Mouse (Mus musculus): ENCODE measurements around the gene Dip2b. TPM values are rescaled to one million over a fixed set of nuclear protein-coding genes. Genes with fewer than 3 reads are reported as not detected.
A peak's percentile ranks its signal among the peaks of the same experiment; 100 is the strongest.

Dip2b gene
- polyA plus RNA-seq, 1 experiment from 2014 or later, result 32.6 TPM

DNA sequence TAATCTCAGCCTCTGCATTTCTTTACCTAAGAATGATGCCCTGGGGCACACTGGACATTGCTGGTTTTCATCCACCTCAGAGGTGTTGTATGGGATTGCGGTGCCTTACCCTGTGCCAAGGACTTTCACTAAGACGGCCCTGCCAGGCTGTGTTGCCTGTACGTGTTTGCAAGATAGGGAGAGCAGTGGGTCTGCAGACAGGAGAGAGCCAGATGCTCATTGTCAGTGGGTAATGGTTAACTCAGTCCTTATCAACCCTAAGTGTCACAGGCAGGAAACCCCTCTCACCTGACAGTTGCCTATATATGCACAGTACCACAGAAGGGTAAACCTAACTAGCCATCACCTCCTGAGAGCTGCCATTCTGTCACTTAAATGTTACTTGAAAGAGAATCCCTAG, 107.5 kb downstream of the Dip2b start:
- Histone ChIP-seq H3K4me3 (ENCODE audit: low read depth, low read length) (no peak overlapping the region), H3K36me3 (ENCODE audit: control insufficient read depth, insufficient read depth, low read length) (no peaks in the 10 kb centered on the region), H3K4me2 (ENCODE audit: low read depth, low read length) (no peak overlapping the region), H3K27me3 (ENCODE audit: control insufficient read depth, insufficient read depth, low read length) (no peaks in the 10 kb centered on the region), H3K27ac (ENCODE audit: low read depth, low read length) (no peak overlapping the region), H3K9ac (replicated peaks; ENCODE audit: low read depth, low read length) (no peak overlapping the region), H3K9me3 (ENCODE audit: control insufficient read depth, low read length) (no peaks in the 10 kb centered on the region), H3K4me1 (ENCODE audit: control insufficient read depth, insufficient read depth, low read length) (peaks cover 10% of the 10 kb centered on the region; the same call in 1 of the 2 replicates)
- 90% methylated on average over 3 of the region's 3 CpGs for WGBS
- ATAC-seq (ENCODE audit: low read depth), result no peak

DNA sequence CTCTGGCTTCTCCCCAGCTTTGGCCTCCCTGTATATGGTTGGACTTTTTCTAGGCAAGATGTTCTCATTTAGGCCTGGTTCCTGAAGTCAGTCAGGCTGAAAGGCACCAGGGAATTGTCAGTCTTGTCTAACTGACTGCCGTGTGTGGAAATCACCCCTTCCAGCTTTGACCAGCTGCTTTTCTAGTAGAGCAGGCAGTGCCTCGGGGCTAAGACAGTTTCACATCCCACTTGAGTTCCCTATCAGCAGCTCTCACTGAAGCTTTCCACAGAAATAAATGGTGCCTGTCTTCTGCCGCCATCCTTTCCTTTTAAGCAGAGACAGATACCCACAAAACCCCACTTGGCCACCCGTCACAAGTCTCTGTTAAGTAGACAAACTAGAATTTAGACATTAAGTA, 112.1 kb downstream of the Dip2b start:
- Histone ChIP-seq H3K9me3 (ENCODE audit: control insufficient read depth, low read length) (no peaks in the 10 kb centered on the region), H3K27ac (ENCODE audit: low read depth, low read length) (peak overlapping the region; percentile 48; the same call in 1 of the 2 replicates), H3K27me3 (ENCODE audit: control insufficient read depth, insufficient read depth, low read length) (no peaks in the 10 kb centered on the region), H3K36me3 (ENCODE audit: control insufficient read depth, insufficient read depth, low read length) (peaks cover 7% of the 10 kb centered on the region), H3K9ac (replicated peaks; ENCODE audit: low read depth, low read length) (no peak overlapping the region), H3K4me2 (ENCODE audit: low read depth, low read length) (no peak overlapping the region), H3K4me1 (ENCODE audit: control insufficient read depth, insufficient read depth, low read length) (peaks cover 7% of the 10 kb centered on the region; the same call in 1 of the 2 replicates), H3K4me3 (ENCODE audit: low read depth, low read length) (no peak overlapping the region)
- ATAC-seq (ENCODE audit: low read depth), result no peak
- 52% methylated on average over 4 of the region's 4 CpGs for WGBS

DNA sequence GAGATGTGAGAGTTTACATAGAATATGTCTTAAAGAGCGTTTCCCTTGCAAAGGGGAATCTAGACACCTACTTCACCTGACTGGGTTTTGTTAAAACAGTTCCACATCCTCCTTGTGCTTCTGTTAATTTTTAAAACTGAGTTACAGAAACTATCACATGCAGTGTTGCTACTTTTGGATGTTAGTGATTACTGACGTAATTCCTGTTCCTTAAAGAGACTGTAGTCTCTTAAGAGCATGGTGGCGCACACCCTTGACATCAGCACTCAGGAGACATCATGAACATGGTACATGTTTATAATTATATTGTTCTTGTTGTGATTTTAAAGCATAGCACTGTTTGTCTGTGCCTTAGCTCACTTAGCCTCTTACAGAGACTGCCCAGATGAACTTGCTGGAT, 113.9 kb downstream of the Dip2b start:
- no peaks in the 10 kb centered on the region for H3K9me3 ChIP-seq (ENCODE audit: control insufficient read depth, low read length)
- 93% methylated on average over 3 of the region's 3 CpGs for WGBS
- no peak for ATAC-seq (ENCODE audit: low read depth)
- H3K4me3 ChIP-seq (ENCODE audit: low read depth, low read length), result no peak overlapping the region
- H3K27ac ChIP-seq (ENCODE audit: low read depth, low read length), result no peak overlapping the region
- no peaks in the 10 kb centered on the region for H3K27me3 ChIP-seq (ENCODE audit: control insufficient read depth, insufficient read depth, low read length)
- no peak overlapping the region for H3K9ac ChIP-seq (replicated peaks; ENCODE audit: low read depth, low read length)
- no peak overlapping the region for H3K4me2 ChIP-seq (ENCODE audit: low read depth, low read length)
- peaks cover 7% of the 10 kb centered on the region; the same call in 1 of the 2 replicates for H3K4me1 ChIP-seq (ENCODE audit: control insufficient read depth, insufficient read depth, low read length)
- H3K36me3 ChIP-seq (ENCODE audit: control insufficient read depth, insufficient read depth, low read length), result peaks cover 21% of the 10 kb centered on the region

DNA sequence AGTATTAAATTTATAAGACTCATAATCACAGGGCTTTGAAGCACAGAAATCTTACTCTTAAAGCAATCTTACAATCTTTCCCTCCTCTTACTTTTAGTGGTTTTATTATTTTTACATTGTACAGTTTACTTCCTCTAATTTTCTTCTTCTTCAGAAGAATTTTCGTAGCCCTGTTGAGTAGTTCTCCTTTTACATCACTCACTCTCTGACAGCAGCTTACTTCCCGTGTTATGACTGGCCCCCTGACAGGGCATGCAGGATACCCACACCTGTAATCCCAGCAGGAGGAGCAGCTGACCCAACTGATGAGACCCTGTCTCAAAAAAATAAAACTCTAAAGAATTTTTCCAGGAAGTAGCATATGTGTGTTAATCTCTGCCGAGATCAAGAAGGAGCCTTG, 114.6 kb downstream of the Dip2b start:
- no peak overlapping the region for H3K9ac ChIP-seq (replicated peaks; ENCODE audit: low read depth, low read length)
- peaks cover 7% of the 10 kb centered on the region; the same call in 1 of the 2 replicates for H3K4me1 ChIP-seq (ENCODE audit: control insufficient read depth, insufficient read depth, low read length)
- WGBS, result 80% methylated on average over 3 of the region's 3 CpGs
- ATAC-seq (ENCODE audit: low read depth), result no peak
- H3K9me3 ChIP-seq (ENCODE audit: control insufficient read depth, low read length), result no peaks in the 10 kb centered on the region
- H3K4me2 ChIP-seq (ENCODE audit: low read depth, low read length), result no peak overlapping the region
- no peaks in the 10 kb centered on the region for H3K27me3 ChIP-seq (ENCODE audit: control insufficient read depth, insufficient read depth, low read length)
- H3K36me3 ChIP-seq (ENCODE audit: control insufficient read depth, insufficient read depth, low read length), result peaks cover 28% of the 10 kb centered on the region
- no peak overlapping the region for H3K4me3 ChIP-seq (ENCODE audit: low read depth, low read length)
- no peak overlapping the region for H3K27ac ChIP-seq (ENCODE audit: low read depth, low read length)

DNA sequence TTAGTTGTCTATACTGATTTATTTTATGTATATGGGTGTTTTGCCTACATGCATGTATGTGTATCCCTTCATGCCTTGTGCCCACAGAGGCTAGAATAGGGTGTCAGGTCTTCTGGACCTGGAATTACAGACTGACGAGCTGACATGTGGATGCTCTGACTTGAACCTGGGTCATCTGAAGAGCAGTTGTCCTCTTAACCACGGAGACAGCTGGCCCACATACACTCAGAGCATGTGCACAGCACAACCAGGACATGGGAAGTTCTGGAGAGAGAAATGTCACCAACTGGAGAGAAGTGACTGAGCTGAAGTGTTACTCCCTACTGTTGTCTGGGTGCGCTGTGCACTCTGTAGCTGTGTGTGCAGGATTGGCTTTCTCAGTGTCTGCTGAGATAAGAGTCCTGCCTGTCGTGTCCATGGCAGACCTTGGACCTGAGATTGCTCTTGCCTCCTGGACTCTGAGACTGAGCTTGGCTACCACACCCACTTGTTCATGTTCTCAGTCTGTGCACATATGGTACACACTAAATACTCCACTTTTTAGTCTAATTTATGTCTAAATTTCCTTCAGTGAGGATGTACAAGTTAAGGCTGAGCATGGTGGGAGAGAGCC, 117.7 kb downstream of the Dip2b start:
- peaks cover 44% of the 10 kb centered on the region for H3K36me3 ChIP-seq (ENCODE audit: control insufficient read depth, insufficient read depth, low read length)
- WGBS, result 93% methylated on average over 4 of the region's 4 CpGs

DNA sequence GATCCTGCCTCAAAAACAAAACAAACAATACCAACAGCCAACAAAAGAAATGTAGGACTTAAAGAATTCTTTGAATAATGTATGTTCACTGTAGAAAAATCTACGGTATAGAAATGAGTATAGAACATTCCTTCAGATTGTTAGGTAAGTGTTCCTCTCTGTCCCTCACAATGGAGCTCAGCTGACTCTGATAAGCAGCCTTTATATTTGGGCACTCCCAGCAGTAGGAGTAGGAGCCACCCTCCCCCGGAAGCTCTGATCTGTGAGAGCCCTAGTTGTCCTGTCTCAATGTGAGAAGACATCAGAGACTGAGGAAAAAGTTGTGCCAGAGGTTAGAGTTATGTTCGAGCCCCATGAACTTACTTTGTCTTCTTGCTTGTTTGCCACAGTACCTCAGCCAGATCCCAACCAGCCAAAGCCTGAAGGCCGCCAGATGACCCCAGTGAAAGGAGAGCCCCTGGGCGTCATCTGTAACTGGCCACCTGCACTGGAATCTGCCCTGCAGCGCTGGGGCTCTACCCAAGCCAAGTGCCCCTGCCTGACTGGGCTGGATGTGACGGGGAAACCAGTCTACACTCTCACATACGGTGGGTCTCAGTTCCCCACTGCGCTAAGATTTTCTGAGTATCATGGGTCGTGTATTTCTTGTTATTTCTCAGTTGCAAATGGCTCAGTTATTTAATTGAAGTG, 118.5 kb downstream of the Dip2b start:
- Histone ChIP-seq H3K9ac (replicated peaks; ENCODE audit: low read depth, low read length) (no peak overlapping the region), H3K27ac (ENCODE audit: low read depth, low read length) (no peak overlapping the region), H3K9me3 (ENCODE audit: control insufficient read depth, low read length) (no peaks in the 10 kb centered on the region), H3K36me3 (ENCODE audit: control insufficient read depth, insufficient read depth, low read length) (peaks cover 44% of the 10 kb centered on the region), H3K4me2 (ENCODE audit: low read depth, low read length) (no peak overlapping the region), H3K4me1 (ENCODE audit: control insufficient read depth, insufficient read depth, low read length) (no peaks in the 10 kb centered on the region), H3K4me3 (ENCODE audit: low read depth, low read length) (no peak overlapping the region), H3K27me3 (ENCODE audit: control insufficient read depth, insufficient read depth, low read length) (no peaks in the 10 kb centered on the region)
- no peak for ATAC-seq (ENCODE audit: low read depth)
- 89% methylated on average over 10 of the region's 10 CpGs for WGBS

More for the DNA sequence above, 117.7 kb downstream of the Dip2b start:
- H3K9ac ChIP-seq (replicated peaks; ENCODE audit: low read depth, low read length), result no peak overlapping the region
- H3K27me3 ChIP-seq (ENCODE audit: control insufficient read depth, insufficient read depth, low read length), result no peaks in the 10 kb centered on the region
- H3K4me2 ChIP-seq (ENCODE audit: low read depth, low read length), result no peak overlapping the region
- ATAC-seq (ENCODE audit: low read depth), result no peak
- no peak overlapping the region for H3K27ac ChIP-seq (ENCODE audit: low read depth, low read length)
- H3K4me3 ChIP-seq (ENCODE audit: low read depth, low read length), result no peak overlapping the region
- no peaks in the 10 kb centered on the region for H3K9me3 ChIP-seq (ENCODE audit: control insufficient read depth, low read length)
- no peaks in the 10 kb centered on the region for H3K4me1 ChIP-seq (ENCODE audit: control insufficient read depth, insufficient read depth, low read length)

DNA sequence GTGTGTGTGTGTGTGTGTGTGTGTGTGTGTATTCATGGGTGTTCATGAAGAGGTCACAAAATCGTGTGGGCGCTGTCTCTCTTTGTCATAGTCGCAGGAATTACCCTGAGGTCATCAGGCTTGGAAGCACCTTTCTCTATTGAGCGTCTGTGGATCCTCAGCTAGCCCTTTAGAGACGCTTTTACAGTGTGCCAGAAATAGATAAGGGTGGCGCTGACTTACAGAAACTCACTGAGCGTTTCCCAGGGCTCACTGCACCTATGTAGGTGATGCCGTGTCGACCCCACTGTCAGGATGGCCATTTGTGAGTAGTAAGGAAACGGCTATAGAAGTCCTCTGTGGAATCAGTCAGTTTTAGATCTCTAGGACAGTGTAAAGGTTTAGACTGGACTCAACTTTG, 120.5 kb downstream of the Dip2b start:
- Histone ChIP-seq H3K9me3 (ENCODE audit: control insufficient read depth, low read length) (no peaks in the 10 kb centered on the region), H3K36me3 (ENCODE audit: control insufficient read depth, insufficient read depth, low read length) (peaks cover 56% of the 10 kb centered on the region), H3K4me1 (ENCODE audit: control insufficient read depth, insufficient read depth, low read length) (no peaks in the 10 kb centered on the region), H3K27ac (ENCODE audit: low read depth, low read length) (no peak overlapping the region), H3K4me2 (ENCODE audit: low read depth, low read length) (no peak overlapping the region), H3K9ac (replicated peaks; ENCODE audit: low read depth, low read length) (no peak overlapping the region), H3K4me3 (ENCODE audit: low read depth, low read length) (no peak overlapping the region), H3K27me3 (ENCODE audit: control insufficient read depth, insufficient read depth, low read length) (no peaks in the 10 kb centered on the region)
- ATAC-seq (ENCODE audit: low read depth), result no peak
- WGBS, result 95% methylated on average over 10 of the region's 10 CpGs

DNA sequence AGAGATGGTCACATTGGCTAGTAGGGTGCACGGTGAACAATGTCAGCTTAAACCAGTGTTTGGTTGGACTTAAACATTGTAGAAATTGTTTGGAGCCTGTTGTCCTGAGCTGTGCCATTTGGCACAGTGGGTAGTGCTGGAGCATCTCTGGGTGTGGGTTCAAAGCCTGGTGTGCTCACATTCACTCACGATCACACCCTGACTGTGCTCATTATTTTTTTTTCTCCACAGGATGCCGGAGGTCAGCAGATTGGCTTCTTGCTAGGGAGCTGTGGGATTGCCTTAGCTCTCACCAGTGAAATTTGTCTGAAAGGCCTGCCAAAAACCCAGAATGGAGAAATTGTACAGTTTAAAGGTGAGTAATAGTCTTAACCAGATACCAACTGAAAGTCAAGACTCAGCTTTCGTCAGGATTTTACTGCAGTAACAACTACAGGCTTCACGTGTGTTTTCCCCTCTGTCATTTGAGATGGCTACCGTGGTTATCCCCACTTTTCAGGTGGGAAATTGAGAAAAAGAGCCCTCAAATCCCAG, 123.3 kb downstream of the Dip2b start:
- WGBS, result 93% methylated on average over 6 of the region's 6 CpGs
- peaks cover 43% of the 10 kb centered on the region for H3K36me3 ChIP-seq (ENCODE audit: control insufficient read depth, insufficient read depth, low read length)

DNA sequence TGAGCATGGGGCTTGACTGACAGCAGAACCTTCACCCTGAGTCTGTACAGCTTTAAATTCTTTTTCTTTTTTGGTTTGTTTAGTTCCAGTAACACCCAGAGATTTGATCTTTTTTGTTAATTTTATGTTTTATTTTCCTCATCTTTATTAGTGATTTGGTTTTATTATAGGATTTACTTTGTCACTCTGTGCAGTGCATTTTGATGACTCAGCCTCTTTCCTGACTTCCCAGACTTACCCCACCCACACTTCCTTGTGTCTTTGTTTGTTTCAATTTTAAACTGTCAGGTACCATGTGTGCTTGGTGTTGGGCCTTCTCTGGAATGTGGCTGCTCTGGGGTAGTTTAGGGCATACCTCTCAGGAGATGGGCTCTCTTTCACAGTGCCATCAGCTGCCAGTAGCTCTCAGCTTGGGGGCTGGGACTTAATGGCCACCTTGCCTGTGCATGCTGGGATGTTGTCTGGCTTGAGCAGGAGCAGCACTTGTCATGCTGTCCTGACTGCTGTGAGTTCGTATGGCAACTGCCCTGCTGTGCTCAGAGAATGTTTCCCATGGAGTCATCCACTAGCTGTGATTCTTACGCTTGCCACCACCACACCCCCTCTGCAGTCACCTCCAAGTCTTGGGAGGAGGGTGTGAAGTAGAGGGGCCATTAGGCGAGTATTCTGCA, 125.1 kb downstream of the Dip2b start:
- Histone ChIP-seq H3K27ac (ENCODE audit: low read depth, low read length) (no peak overlapping the region), H3K27me3 (ENCODE audit: control insufficient read depth, insufficient read depth, low read length) (no peaks in the 10 kb centered on the region), H3K9ac (replicated peaks; ENCODE audit: low read depth, low read length) (no peak overlapping the region), H3K4me2 (ENCODE audit: low read depth, low read length) (no peak overlapping the region), H3K4me3 (ENCODE audit: low read depth, low read length) (no peak overlapping the region), H3K9me3 (ENCODE audit: control insufficient read depth, low read length) (no peaks in the 10 kb centered on the region), H3K36me3 (ENCODE audit: control insufficient read depth, insufficient read depth, low read length) (peaks cover 35% of the 10 kb centered on the region), H3K4me1 (ENCODE audit: control insufficient read depth, insufficient read depth, low read length) (no peaks in the 10 kb centered on the region)
- ATAC-seq (ENCODE audit: low read depth), result no peak
- WGBS, result 69% methylated on average over 3 of the region's 3 CpGs

More for the DNA sequence above, 123.3 kb downstream of the Dip2b start:
- ATAC-seq (ENCODE audit: low read depth), result no peak
- no peak overlapping the region for H3K27ac ChIP-seq (ENCODE audit: low read depth, low read length)
- H3K27me3 ChIP-seq (ENCODE audit: control insufficient read depth, insufficient read depth, low read length), result no peaks in the 10 kb centered on the region
- no peak overlapping the region for H3K9ac ChIP-seq (replicated peaks; ENCODE audit: low read depth, low read length)
- no peaks in the 10 kb centered on the region for H3K9me3 ChIP-seq (ENCODE audit: control insufficient read depth, low read length)
- H3K4me1 ChIP-seq (ENCODE audit: control insufficient read depth, insufficient read depth, low read length), result no peaks in the 10 kb centered on the region
- H3K4me3 ChIP-seq (ENCODE audit: low read depth, low read length), result no peak overlapping the region
- no peak overlapping the region for H3K4me2 ChIP-seq (ENCODE audit: low read depth, low read length)

Measured in neural tube, embryonic 14.5 days (tissue).